Mouse (Mus musculus) ES-E14 (cell line): Measurements from ENCODE around the gene Kng2. TPM values are rescaled to one million over a fixed set of nuclear protein-coding genes. Genes with fewer than 3 reads are reported as not detected.
"Not testable (repeated sequence)": the region's sequence is repeated elsewhere in the genome, so short reads cannot be mapped to it uniquely, and the experiment has no call there.

Experiments used
- DNase-seq: peaks from one replicate; pipeline ENCODE4 v3.0.0-alpha.2; 2013; ENCODE audit warnings: low read depth, low spot score
- H3K27ac ChIP-seq: 2 replicates; pipeline ENCODE4 v1.5.1; 2012; ENCODE audit warnings: low read depth, mild to moderate bottlenecking, low read length, moderate library complexity, mixed read lengths; ENCODE audit not compliant: poor library complexity, insufficient read depth, severe bottlenecking
- H3K36me3 ChIP-seq: 2 replicates; pipeline ENCODE4 v1.6.1; 2012; ENCODE audit warnings: mild to moderate bottlenecking, low read length, moderate library complexity, mixed read lengths; ENCODE audit not compliant: control insufficient read depth, poor library complexity, insufficient read depth, severe bottlenecking
- H3K4me1 ChIP-seq, 2 experiments: fragments of 150-350 bp in 1 of 2; sonication (generic) in 1 of 2; 2 replicates each; pipeline ENCODE4 v1.6.1; 2012; ENCODE audit warnings: low read length in 2 of 2, mild to moderate bottlenecking in 1 of 2, mixed read lengths in 1 of 2; ENCODE audit not compliant: control insufficient read depth in 2 of 2, insufficient read depth in 2 of 2, poor library complexity in 1 of 2
- H3K4me3 ChIP-seq, 2 experiments: fragments of 150-350 bp in 1 of 2; sonication (generic) in 1 of 2; 2 replicates each; pipeline ENCODE4 v1.5.1; 2012; ENCODE audit warnings: low read length in 2 of 2, low read depth in 1 of 2, mild to moderate bottlenecking in 1 of 2, mixed read lengths in 1 of 2; ENCODE audit not compliant: insufficient read depth in 1 of 2, poor library complexity in 1 of 2, severe bottlenecking in 1 of 2
- H3K9ac ChIP-seq: 2 replicates; pipeline ENCODE4 v1.6.1; 2012; ENCODE audit warnings: low read depth, mild to moderate bottlenecking, low read length, mixed read lengths; ENCODE audit not compliant: poor library complexity, insufficient read depth, severe bottlenecking
- H3K9me3 ChIP-seq: fragments of 150-350 bp; sonication (generic); 2 replicates; pipeline ENCODE4 v1.6.1; 2012; ENCODE audit warnings: low read depth, mild to moderate bottlenecking, low read length; ENCODE audit not compliant: control insufficient read depth, insufficient read depth
- MAFK ChIP-seq: IDR thresholded peaks from 2 replicates; pipeline ENCODE4 v1.6.1; 2014; ENCODE audit warnings: mild to moderate bottlenecking, low read depth, low read length, inconsistent platforms; ENCODE audit not compliant: insufficient read depth
- in situ Hi-C, 2 experiments: fragments of 600-800 bp; cut with MboI; formaldehyde crosslinking; loops; one replicate each; pipeline ENCODE4 v1.15.1; 2025; ENCODE audit warnings: low sequenced_read_pairs in 2 of 2, inconsistent platforms in 1 of 2; ENCODE audit not compliant: unreplicated experiment in 2 of 2
- total RNA-seq: library from RNA; depleted of rRNA; stranded (reverse); fragments of 300-350 nt; gene quantifications from 2 replicates; pipeline ENCODE4 v1.2.3, GENCODE M21; 2012; rRNA removed

The Kng2 gene
- total RNA-seq, result 0.22 TPM in 1 of 2 replicates, not detected in the other

DNA sequence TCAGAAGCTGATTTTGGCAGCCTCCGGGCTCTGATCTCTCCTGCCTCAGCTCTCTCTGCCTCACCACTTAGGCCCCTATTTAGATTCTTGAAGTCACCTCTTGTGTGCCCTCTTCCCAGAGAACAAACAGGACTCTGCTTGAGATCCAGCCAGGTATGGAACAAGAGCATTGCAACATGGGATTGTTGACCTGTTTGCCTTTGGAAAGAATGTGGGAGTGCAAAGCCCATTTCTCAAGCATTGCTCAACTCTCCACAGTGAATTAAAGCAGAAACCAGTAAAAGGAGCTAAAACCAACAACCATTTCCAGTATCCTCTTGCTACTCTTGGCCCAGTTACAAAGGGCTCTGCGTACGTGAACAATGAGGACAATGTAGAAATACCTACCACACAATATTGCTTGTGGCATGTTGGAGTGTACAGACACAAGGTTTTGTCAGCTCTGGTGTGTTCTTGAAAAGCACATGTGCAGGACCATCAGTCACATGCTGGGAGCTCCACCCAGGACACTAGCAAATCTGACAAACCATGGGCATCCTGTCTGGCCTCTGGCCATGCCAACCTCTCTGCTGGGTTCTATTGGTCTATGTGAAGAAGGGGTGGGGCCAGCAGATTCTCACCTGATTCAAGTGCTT is at the start of gene Kng2:
Gene Kng2 (minus strand): TSS at position 517 of the 635 bp plus-strand sequence.
- H3K9me3 ChIP-seq, H3K4me1 ChIP-seq, H3K36me3 ChIP-seq, H3K4me3 ChIP-seq, H3K9ac ChIP-seq, DNase-seq, in situ Hi-C loops, H3K27ac ChIP-seq: not testable (repeated sequence)

DNA sequence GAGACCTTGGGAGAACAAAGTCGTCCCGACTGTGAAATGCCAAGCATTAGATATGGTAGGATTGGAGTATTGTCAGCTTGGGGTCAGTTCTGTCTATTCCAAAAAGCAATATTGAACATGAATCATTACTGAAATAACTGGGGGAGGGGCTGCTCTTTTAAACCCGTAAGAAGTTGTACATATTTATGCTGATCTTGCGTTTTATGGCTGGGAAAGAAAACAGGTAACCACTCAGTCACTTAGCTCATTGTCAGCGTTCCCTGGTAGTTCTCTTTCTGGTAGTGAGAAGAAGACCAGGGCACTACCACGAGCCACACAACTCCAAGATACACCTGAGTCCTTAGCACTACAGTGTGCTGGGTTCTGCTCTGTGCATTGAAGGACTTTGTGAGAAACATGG is 48.2 kb upstream of the Kng2 start:
- in situ Hi-C loops, H3K4me3 ChIP-seq: not testable (repeated sequence)

DNA sequence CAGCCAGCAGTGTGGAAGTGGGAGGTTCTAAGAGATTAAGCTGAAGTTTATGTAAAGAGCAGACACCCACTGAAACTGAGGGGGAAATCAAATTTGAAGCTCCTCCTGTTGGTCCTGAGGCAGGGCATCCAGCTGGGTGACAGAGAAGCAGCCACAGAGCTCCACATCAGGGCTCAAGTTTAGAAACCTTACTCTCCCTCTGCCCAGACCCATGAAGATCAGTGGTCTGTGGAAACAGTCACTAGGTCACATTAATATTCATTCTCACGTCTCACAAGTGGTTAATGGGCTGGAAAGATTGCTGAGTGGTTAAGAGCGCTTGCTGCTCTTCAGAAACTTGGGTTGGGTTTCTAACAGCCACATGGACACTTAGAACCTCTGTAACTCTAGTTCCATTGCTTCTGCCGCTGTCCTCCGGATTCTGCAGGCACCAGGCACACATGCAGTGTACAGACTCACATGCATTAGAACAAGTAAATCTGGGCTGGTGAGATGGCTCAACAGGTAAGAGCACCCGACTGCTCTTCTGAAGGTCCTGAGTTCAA is 31.6 kb upstream of the Kng2 start:
- H3K27ac ChIP-seq, in situ Hi-C loops, H3K4me3 ChIP-seq, H3K9ac ChIP-seq, H3K9me3 ChIP-seq, H3K36me3 ChIP-seq, H3K4me1 ChIP-seq, DNase-seq: not testable (repeated sequence)

More for the DNA sequence above, 48.2 kb upstream of the Kng2 start:
- peak; percentile 64; the same call in 1 of the 2 replicates for TF ChIP-seq MAFK
- H3K4me1 ChIP-seq, H3K9me3 ChIP-seq, H3K9ac ChIP-seq, H3K36me3 ChIP-seq, DNase-seq, H3K27ac ChIP-seq: not testable (repeated sequence)

DNA sequence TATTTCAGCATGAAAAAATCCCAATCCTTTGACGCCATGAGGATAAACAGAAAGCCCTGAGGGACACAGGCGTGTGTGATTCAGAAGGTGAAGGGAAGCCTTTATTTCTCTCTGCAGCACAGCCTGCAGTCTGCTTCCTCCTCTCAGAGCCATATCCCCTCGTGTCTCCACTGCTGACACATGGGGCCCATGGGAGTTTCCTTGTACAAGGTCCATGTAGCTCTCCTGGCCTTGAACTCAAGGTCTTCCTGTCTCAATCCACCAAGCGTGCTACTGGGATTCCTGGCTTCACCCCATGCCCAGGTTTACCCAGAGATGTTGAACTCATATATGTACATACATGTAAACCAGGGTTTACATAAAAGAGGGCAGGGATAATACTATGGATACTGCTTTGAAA is 30.3 kb upstream of the Kng2 start:
- H3K27ac ChIP-seq, H3K36me3 ChIP-seq, H3K4me1 ChIP-seq, H3K9ac ChIP-seq, H3K4me3 ChIP-seq, in situ Hi-C loops, H3K9me3 ChIP-seq, DNase-seq: not testable (repeated sequence)

DNA sequence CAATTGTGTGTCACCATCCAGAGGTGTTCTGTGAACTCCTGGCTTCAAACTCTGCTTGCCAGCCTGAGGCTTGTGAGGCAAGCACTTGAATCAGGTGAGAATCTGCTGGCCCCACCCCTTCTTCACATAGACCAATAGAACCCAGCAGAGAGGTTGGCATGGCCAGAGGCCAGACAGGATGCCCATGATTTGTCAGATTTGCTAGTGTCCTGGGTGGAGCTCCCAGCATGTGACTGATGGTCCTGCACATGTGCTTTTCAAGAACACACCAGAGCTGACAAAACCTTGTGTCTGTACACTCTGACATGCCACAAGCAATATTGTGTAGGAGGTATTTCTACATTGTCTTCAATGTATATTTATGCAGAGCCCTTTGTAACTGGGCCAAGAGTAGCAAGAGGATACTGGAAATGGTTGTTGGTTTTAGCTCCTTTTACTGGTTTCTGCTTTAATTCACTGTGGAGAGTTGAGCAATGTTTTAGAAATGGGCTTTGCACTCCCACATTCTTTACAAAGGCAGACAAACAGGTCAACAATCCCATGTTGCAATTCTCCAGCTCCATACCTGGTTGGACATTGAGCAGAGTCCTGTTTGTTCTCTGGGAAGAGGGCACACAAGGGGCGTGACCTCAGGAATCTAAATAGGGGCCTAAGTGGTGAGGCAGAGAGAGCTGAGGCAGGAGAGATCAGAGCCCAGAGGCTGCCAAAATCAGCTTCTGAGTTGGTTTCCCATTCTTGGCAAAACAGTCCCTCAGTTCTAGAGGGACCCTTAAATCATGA is 28.6 kb upstream of the Kng2 start, which contains the start of gene Kng1:
Gene Kng1 (plus strand): TSS at position 198 of the 780 bp plus-strand sequence.
- H3K9ac ChIP-seq, DNase-seq, H3K9me3 ChIP-seq, H3K27ac ChIP-seq, in situ Hi-C loops, H3K4me1 ChIP-seq, H3K36me3 ChIP-seq, H3K4me3 ChIP-seq: not testable (repeated sequence)
